Mouse (Mus musculus) cortical plate, adult 2 months (tissue): ENCODE data around the gene Astn2.

ENCODE experiments used
- CTCF ChIP-seq: fragments of 200-500 bp; IDR thresholded peaks from 2 replicates; pipeline ENCODE4 v1.5.1; 2011; ENCODE audit warnings: mild to moderate bottlenecking, control low read depth, low read length; ENCODE audit not compliant: insufficient read depth; ENCODE audit errors: extremely low read depth
- POLR2A ChIP-seq: fragments of 200-500 bp; IDR thresholded peaks from 2 replicates; pipeline ENCODE4 v1.6.1; 2011; ENCODE audit warnings: mild to moderate bottlenecking, low read length, control low read depth; ENCODE audit not compliant: insufficient read depth; ENCODE audit errors: extremely low read depth

GRCm38 (mm10) chr4:65372731-65373130, 1031.7 kb downstream of the Astn2 start:
- TF ChIP-seq CTCF: no peak
- TF ChIP-seq POLR2A: no peak
